Mouse (Mus musculus) stomach, postnatal 0 days (tissue): ENCODE data around the gene Slco3a1.

Source experiments
- CTCF ChIP-seq: IDR thresholded peaks from 2 replicates; pipeline ENCODE4 v1.5.1; 2016; ENCODE audit warnings: antibody characterized with exemption, low read depth, mild to moderate bottlenecking, moderate library complexity
- EP300 ChIP-seq: optimal IDR thresholded peaks from 2 replicates; pipeline ENCODE3; 2016; ENCODE audit warnings: antibody characterized with exemption

GRCm38 (mm10) chr7:74495451-74495850, 59.1 kb downstream of the Slco3a1 start:
- TF ChIP-seq CTCF, result no peak
- TF ChIP-seq EP300, result no peak
